Mouse (Mus musculus): ENCODE measurements around the gene Sh2d1a. TPM values are rescaled to one million over a fixed set of nuclear protein-coding genes. Genes with fewer than 3 reads are reported as not detected.

Gene Sh2d1a
- polyA plus RNA-seq, 1 experiment from 2014 or later = not detected

Other genes with a start within 250 kb of the Sh2d1a start
- not detected in 2 replicates for gene Tex13c2, start 12.8 kb upstream of the Sh2d1a start, polyA plus RNA-seq (2014; fragmentation: Nextera tagmentation; extraction: Ambion mirVana)